Mouse (Mus musculus) inflammation-experienced regulatory T-cells, adult 6 months (primary cell): ENCODE measurements around the gene Gpr157. TPM values are rescaled to one million over a fixed set of nuclear protein-coding genes. Genes with fewer than 3 reads are reported as not detected.
A peak's percentile ranks its signal among the peaks of the same experiment; 100 is the strongest.

Experiments used
- ATAC-seq: one replicate; pipeline ENCODE4 v1.8.0; 2017
- polyA plus RNA-seq, 3 experiments: library from polyadenylated mRNA; unstranded; fragments of 100-300 nt; shearing (Covaris generic); gene quantifications; one replicate each; pipeline ENCODE4 v1.2.1; 2017

Gene Gpr157
- polyA plus RNA-seq, 3 experiments from 2014 or later: 0.16 to 0.36 (median 0.33) TPM

- no peak for ATAC-seq
Measured at GRCm38 (mm10) chr4:150072416-150073101, 14.6 kb upstream of the Gpr157 start.

- peak; percentile 50 for ATAC-seq
Measured at GRCm38 (mm10) chr4:150073102-150073473, 14.1 kb upstream of the Gpr157 start.

GRCm38 (mm10) chr4:150075350-150075749, 11.8 kb upstream of the Gpr157 start:
- ATAC-seq: no peak

- ATAC-seq: no peak
Measured at GRCm38 (mm10) chr4:150076147-150076546, 11.0 kb upstream of the Gpr157 start.

- ATAC-seq: no peak
Measured at GRCm38 (mm10) chr4:150078646-150079045, 8.5 kb upstream of the Gpr157 start.

- no peak for ATAC-seq
Measured at GRCm38 (mm10) chr4:150079244-150079643, 7.9 kb upstream of the Gpr157 start.

- no peak for ATAC-seq
Measured at GRCm38 (mm10) chr4:150080330-150080967, 6.7 kb upstream of the Gpr157 start.

- ATAC-seq: no peak
Measured at GRCm38 (mm10) chr4:150085366-150085765, 1.8 kb upstream of the Gpr157 start.

GRCm38 (mm10) chr4:150086841-150087160, 364 bp upstream of the Gpr157 start:
- no peak for ATAC-seq

- ATAC-seq: no peak
Measured at GRCm38 (mm10) chr4:150087890-150088530, 845 bp downstream of the Gpr157 start.

GRCm38 (mm10) chr4:150089121-150089520, 2.0 kb downstream of the Gpr157 start:
- ATAC-seq: no peak

GRCm38 (mm10) chr4:150091887-150092582, 4.9 kb downstream of the Gpr157 start:
- no peak for ATAC-seq

- no peak for ATAC-seq
Measured at GRCm38 (mm10) chr4:150092583-150092902, 5.4 kb downstream of the Gpr157 start.

GRCm38 (mm10) chr4:150093560-150094462, 6.6 kb downstream of the Gpr157 start:
- no peak for ATAC-seq

GRCm38 (mm10) chr4:150094463-150094789, 7.3 kb downstream of the Gpr157 start:
- no peak for ATAC-seq

- no peak for ATAC-seq
Measured at GRCm38 (mm10) chr4:150096309-150096708, 9.1 kb downstream of the Gpr157 start.

GRCm38 (mm10) chr4:150097847-150098246, 10.7 kb downstream of the Gpr157 start:
- no peak for ATAC-seq

GRCm38 (mm10) chr4:150098880-150099279, 11.7 kb downstream of the Gpr157 start:
- peak; percentile 32 for ATAC-seq

- ATAC-seq: no peak
Measured at GRCm38 (mm10) chr4:150102822-150103221, 15.7 kb downstream of the Gpr157 start.

- ATAC-seq: no peak
Measured at GRCm38 (mm10) chr4:150105671-150106070, 18.5 kb downstream of the Gpr157 start.

- no peak for ATAC-seq
Measured at GRCm38 (mm10) chr4:150106637-150107036, 19.5 kb downstream of the Gpr157 start.

- ATAC-seq: no peak
Measured at GRCm38 (mm10) chr4:150109636-150110035, 22.5 kb downstream of the Gpr157 start.

GRCm38 (mm10) chr4:150110373-150110772, 23.2 kb downstream of the Gpr157 start:
- no peak for ATAC-seq
